Mouse (Mus musculus) E14TG2a.4 (cell line): ENCODE measurements around the gene Ska2.
A peak's percentile ranks its signal among the peaks of the same experiment; 100 is the strongest.

ENCODE experiments used
- H3K27me3 ChIP-seq: 2 replicates; pipeline ENCODE4 v1.6.1; 2014; ENCODE audit warnings: low read length, control low read depth; ENCODE audit not compliant: insufficient read depth
- H3K36me3 ChIP-seq: 2 replicates; pipeline ENCODE4 v1.6.1; 2014; ENCODE audit warnings: low read length, control low read depth; ENCODE audit not compliant: insufficient read depth
- H3K4me1 ChIP-seq: replicated peaks from 2 replicates; pipeline ENCODE4 v1.6.1; 2014; ENCODE audit warnings: low read depth, low read length, control low read depth
- H3K4me3 ChIP-seq: replicated peaks from 2 replicates; pipeline ENCODE4 v1.5.1; 2014; ENCODE audit warnings: mild to moderate bottlenecking, low read length
- H3K9me3 ChIP-seq: 2 replicates; pipeline ENCODE4 v1.6.1; 2014; ENCODE audit warnings: low read length, control low read depth
- CTCF ChIP-seq: conservative IDR thresholded peaks from 2 replicates; pipeline ENCODE4 v1.5.1; 2014; ENCODE audit warnings: low read length
- NANOG ChIP-seq: IDR thresholded peaks from 2 replicates; pipeline ENCODE4 v1.6.1; 2014; ENCODE audit warnings: borderline replicate concordance, low read length, mixed read lengths
- POU5F1 ChIP-seq: IDR thresholded peaks from 2 replicates; pipeline ENCODE4 v1.6.1; 2014; ENCODE audit warnings: low read length, borderline replicate concordance

Gene Ska2

DNA sequence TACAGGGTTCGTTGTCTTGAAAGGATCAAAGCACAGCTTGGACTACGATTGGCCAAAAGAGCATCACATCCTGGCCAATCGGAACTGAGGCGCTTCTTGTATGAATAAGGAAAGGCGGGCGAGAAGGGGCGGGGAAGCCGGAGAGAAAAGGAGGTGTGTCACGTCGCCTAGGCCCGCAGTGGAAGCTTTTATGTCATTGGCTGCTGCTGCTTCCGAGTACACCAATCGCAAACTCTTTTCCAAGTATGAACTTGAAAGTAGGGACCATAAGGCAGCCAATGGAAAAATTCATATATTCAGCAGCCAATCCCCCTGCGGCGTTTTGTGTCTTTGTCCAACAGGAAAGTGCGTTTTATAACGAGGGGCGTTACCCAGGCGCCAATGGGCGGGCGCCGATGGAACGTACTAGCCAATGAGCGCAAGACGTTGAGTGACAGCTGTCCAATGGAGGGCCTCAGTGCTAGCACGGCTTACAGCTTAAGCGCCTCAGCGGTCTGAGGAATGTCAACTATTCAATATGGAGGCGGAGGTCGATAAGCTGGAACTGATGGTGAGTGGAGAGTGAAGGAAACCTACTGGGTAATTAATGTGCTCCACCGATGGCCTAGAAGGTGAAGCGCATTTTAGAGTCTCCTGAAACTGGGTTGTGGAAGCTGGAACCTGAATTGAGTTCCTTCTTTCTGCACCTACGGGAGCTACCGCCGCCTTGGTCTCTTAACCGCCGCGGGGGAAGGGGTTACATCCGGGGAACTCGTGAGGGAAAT, at the start of gene Ska2:
Gene Ska2, plus strand, starts transcription at position 480 of the 764 bp plus-strand sequence.
- Histone ChIP-seq H3K9me3 (no peaks in the 10 kb centered on the region), H3K4me3 (peak within 1 kb of the TSS; percentile 97), H3K27me3 (no peaks in the 10 kb centered on the region), H3K4me1 (peaks cover 33% of the 10 kb centered on the region), H3K36me3 (peaks cover 54% of the 10 kb centered on the region)
- TF ChIP-seq NANOG (no peak), CTCF (no peak), POU5F1 (no peak)

DNA sequence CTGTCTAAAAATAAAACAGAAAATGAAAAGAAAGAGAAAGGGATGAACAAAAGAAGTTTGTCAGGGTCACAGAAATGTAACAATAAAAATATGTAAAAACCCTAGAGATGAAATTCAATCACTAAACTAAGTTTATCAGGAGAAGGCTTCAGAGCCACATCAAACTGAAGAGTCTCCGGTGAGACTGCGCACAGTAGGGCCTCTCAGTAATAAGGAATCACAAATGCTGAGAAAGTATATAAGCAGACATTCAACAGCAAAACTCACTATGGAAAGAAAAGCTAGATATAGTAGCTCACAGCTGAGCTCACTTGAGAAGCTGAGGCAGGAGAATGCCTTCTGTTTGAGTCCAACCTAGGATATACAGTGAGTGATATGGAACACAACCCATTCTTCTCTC, 48.6 kb upstream of the Ska2 start:
- no peaks in the 10 kb centered on the region for H3K36me3 ChIP-seq
- H3K27me3 ChIP-seq = peaks cover 12% of the 10 kb centered on the region; the same call in 1 of the 2 replicates
- no peak for TF ChIP-seq CTCF
- TF ChIP-seq NANOG = no peak
- TF ChIP-seq POU5F1 = no peak
- H3K4me1 ChIP-seq = no peaks in the 10 kb centered on the region; the same call in 1 of the 2 replicates
- H3K9me3 ChIP-seq = no peaks in the 10 kb centered on the region
- H3K4me3 ChIP-seq = no peak overlapping the region

GRCm38 (mm10) chr11:87062087-87062486, 46.9 kb upstream of the Ska2 start:
- Histone ChIP-seq H3K4me1 (no peaks in the 10 kb centered on the region; the same call in 1 of the 2 replicates), H3K9me3 (no peaks in the 10 kb centered on the region), H3K36me3 (no peaks in the 10 kb centered on the region), H3K4me3 (no peak overlapping the region), H3K27me3 (peaks cover 19% of the 10 kb centered on the region)
- no peak for TF ChIP-seq CTCF
- TF ChIP-seq POU5F1 = no peak
- no peak for TF ChIP-seq NANOG

DNA sequence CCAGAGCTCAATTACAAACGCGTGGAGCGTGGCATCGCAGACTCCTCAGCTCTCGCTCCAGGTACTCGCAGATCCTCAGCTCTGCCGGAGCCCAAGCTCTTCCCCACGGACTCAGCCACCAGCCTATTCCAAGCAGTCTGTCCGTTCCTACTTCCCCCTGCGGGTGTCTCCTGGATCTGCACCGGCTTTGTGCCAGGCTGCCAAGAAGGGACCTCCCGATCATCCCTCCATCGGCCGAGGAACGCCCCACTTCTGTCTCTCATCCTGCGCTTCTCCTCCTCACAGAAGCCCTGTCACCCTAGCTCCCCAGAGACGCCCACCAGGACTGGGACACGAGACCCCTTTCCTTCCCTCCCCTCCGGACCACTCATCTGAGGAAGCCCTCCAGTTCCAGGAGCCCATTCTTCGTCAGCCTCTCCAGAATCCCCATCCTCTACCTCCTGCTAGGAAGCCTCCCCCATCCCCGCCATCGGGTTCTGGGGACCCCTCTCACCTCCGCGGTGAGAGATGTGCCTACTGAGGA, 35.6 kb upstream of the Ska2 start:
- TF ChIP-seq CTCF = peak; percentile 16; the same call in 1 of the 2 replicates
- TF ChIP-seq NANOG = no peak
- H3K9me3 ChIP-seq = no peaks in the 10 kb centered on the region
- peaks cover 15% of the 10 kb centered on the region for H3K4me1 ChIP-seq
- H3K36me3 ChIP-seq = peaks cover 18% of the 10 kb centered on the region
- peak overlapping the region; percentile 81 for H3K4me3 ChIP-seq
- H3K27me3 ChIP-seq = peaks cover 38% of the 10 kb centered on the region

GRCm38 (mm10) chr11:87073866-87074440, 35.1 kb upstream of the Ska2 start, which contains the start of gene Gdpd1:
TSS of gene Gdpd1 (minus strand) at chr11:87074062.
- TF ChIP-seq CTCF = no peak
- no peak for TF ChIP-seq POU5F1
- TF ChIP-seq NANOG = no peak
- H3K36me3 ChIP-seq = peaks cover 24% of the 10 kb centered on the region
- peaks cover 15% of the 10 kb centered on the region for H3K4me1 ChIP-seq
- no peaks in the 10 kb centered on the region for H3K9me3 ChIP-seq
- peaks cover 38% of the 10 kb centered on the region for H3K27me3 ChIP-seq
- H3K4me3 ChIP-seq = peak within 1 kb of the TSS; percentile 81

DNA sequence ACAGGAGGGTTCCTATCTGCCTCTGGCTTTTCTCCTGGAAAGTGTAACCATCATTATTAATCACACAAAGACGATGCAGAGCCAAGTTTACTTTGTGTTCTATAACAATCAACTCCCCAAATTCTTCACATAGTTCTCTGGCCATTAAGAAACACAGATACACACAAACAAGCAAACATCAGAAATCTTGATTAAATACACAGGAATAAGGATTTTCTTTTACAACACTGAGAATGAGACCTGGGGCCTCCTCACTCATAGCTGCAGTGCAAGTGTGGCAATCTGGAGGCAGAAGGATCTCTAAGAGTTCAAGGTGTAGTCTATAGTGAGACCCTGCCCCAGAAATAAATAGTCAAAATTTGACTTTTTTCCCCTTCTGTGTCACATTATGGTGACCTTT, 25.3 kb upstream of the Ska2 start:
- no peaks in the 10 kb centered on the region for H3K27me3 ChIP-seq
- TF ChIP-seq NANOG (no peak), POU5F1 (no peak), CTCF (no peak)

DNA sequence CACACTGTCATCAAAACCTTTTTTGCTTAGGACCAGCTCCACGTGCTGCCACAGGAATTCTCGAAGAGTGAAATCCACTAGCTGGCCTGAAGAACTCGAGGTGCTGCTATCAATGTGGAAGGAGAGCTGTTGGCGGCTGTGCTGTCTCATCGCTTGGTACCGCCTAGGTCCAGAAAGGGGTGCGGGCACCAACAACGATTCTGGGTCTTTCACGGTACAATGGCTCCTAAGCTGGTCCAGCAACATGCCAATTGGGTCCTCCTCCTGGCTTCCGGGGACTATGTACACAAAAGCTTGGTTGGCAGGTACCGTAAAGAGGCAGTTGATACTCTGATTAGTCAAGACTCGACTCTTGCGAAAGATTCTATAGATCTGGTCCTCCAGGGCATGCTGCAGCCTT, 23.6 kb upstream of the Ska2 start:
- H3K4me1 ChIP-seq = peaks cover 36% of the 10 kb centered on the region
- peak overlapping the region; percentile 100 for H3K4me3 ChIP-seq
- TF ChIP-seq NANOG (no peak), POU5F1 (no peak), CTCF (no peak)
- no peaks in the 10 kb centered on the region for H3K27me3 ChIP-seq
- H3K9me3 ChIP-seq = no peaks in the 10 kb centered on the region
- peaks cover 63% of the 10 kb centered on the region for H3K36me3 ChIP-seq

More for the DNA sequence above, 25.3 kb upstream of the Ska2 start:
- H3K4me3 ChIP-seq = no peak overlapping the region
- H3K4me1 ChIP-seq = peaks cover 40% of the 10 kb centered on the region
- no peaks in the 10 kb centered on the region for H3K9me3 ChIP-seq
- H3K36me3 ChIP-seq = peaks cover 71% of the 10 kb centered on the region

DNA sequence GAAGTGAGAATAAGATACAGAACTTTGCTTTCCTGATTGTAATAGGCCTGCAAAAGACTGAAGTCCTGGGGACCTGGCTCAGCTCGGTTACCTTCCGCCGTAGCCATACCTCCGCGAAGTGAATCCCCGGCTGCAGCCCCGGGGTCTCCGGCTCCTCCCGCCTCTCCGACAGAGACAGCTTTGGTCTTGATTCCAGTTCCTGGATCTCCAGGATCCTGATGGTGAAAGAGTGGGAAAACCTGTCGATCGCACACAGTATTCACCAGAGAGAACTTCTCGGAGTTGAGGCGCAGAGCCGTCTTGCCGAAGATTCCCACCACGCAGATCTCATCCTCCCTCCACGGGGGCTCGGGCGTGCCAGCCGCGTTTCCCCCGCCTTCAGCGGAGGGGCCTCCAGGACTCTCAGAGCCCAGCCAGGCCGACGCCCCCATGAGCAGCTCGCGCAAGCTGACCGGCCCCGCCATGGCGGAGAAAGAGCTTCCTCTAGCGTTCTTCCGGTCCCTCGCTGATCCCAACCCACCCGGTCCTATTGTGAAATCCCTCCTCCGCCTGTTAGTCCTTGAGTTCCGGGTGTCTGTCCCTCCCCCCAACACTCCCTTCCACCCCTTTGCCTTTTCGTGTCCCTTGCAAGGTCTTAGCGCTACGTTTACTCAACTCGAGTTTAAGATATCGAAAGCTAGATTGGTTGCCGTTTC, 22.6 kb upstream of the Ska2 start, which contains the start of gene Smg8:
Gene Smg8, minus strand, starts transcription at position 485 of the 695 bp plus-strand sequence.
- no peaks in the 10 kb centered on the region for H3K9me3 ChIP-seq
- peaks cover 33% of the 10 kb centered on the region for H3K4me1 ChIP-seq
- H3K36me3 ChIP-seq = peaks cover 63% of the 10 kb centered on the region
- no peaks in the 10 kb centered on the region for H3K27me3 ChIP-seq
- peak within 1 kb of the TSS; percentile 100 for H3K4me3 ChIP-seq
- no peak for TF ChIP-seq NANOG
- TF ChIP-seq CTCF = no peak
- no peak for TF ChIP-seq POU5F1
